1 mouse cellular context compared by ENCODE assay signal in the genomic region with DNA sequence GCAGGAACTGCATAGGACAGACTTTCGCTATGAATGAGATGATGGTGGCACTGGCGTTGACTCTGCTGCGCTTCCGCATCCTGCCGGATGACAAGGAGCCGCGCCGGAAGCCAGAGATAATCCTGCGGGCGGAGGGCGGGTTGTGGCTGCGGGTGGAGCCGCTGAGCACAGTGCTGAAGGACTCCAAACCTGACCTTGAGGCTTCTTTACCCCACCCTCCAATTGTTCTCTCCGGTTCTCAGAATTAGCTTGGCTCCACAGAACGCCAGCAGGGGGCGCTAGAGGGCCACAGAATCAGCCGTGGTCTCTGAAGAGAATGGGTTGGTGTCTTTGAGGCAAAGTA.
TF ChIP-seq lines count a peak whose summit lies in the region.

No protein-coding gene starts in this region.

TF ChIP-seq in CH12.LX, 34 proteins besides CTCF, POLR2A, EP300 and RAD21 (continued from another document):
- no peak for TF ChIP-seq ZKSCAN1 (IDR thresholded peaks at IDR 0.05; ENCODE audit: borderline replicate concordance, low read depth, low read length)
- peak; percentile 77; the same call in 1 of the 2 replicates for TF ChIP-seq IRF4 (IDR thresholded peaks at IDR 0.05; ENCODE audit: low read depth, low read length)
- no peak for TF ChIP-seq POLR2AphosphoS2 (IDR thresholded peaks at IDR 0.05; ENCODE audit: low read depth, low read length)
- TF ChIP-seq TBP (conservative IDR thresholded peaks at IDR 0.05; ENCODE audit: low read depth, low read length) = peak; percentile 57; the same call in 1 of the 2 replicates
- no peak for TF ChIP-seq MAZ (IDR thresholded peaks at IDR 0.05; ENCODE audit: low read depth, low read length)
- 0 out of 2 replicates have a peak, but pooled peaks have one; percentile 30 for TF ChIP-seq NRF1 (IDR thresholded peaks at IDR 0.05; ENCODE audit: low read depth, low read length)
- TF ChIP-seq ZMIZ1 (IDR thresholded peaks at IDR 0.05; ENCODE audit: low read depth, low read length) = no peak
- no peak; the same call in 1 of the 2 replicates for TF ChIP-seq MXI1 (IDR thresholded peaks at IDR 0.05; ENCODE audit: low read depth, low read length)
- TF ChIP-seq ZC3H11A (IDR thresholded peaks at IDR 0.05; ENCODE audit: low read depth, low read length) = no peak; the same call in 1 of the 2 replicates
- no peak for TF ChIP-seq E2F4 (IDR thresholded peaks at IDR 0.05; ENCODE audit: insufficient replicate concordance, low read depth, low read length)
- TF ChIP-seq MAX (IDR thresholded peaks at IDR 0.05; ENCODE audit: low read length) = 0 out of 2 replicates have a peak, but pooled peaks have one; percentile 22
- TF ChIP-seq UBTF (IDR thresholded peaks at IDR 0.05; ENCODE audit: low read depth, low read length) = no peak
- TF ChIP-seq CHD1 (IDR thresholded peaks at IDR 0.05; ENCODE audit: low read depth, low read length) = no peak
- no peak for TF ChIP-seq ZNF384 (IDR thresholded peaks at IDR 0.05; ENCODE audit: low read depth, low read length)
- TF ChIP-seq JUN (IDR thresholded peaks at IDR 0.05; ENCODE audit: insufficient read depth, low read depth, low read length) = no peak
- no peak for TF ChIP-seq ETS1 (conservative IDR thresholded peaks at IDR 0.05; ENCODE audit: low read depth, low read length)
- TF ChIP-seq MEF2A (IDR thresholded peaks at IDR 0.05; ENCODE audit: borderline replicate concordance, low read depth, low read length) = no peak
- no peak for TF ChIP-seq GABPA (IDR thresholded peaks at IDR 0.05; ENCODE audit: insufficient replicate concordance, low read depth, low read length)
- TF ChIP-seq BHLHE40 (IDR thresholded peaks at IDR 0.05; ENCODE audit: low read depth, low read length) = no peak
- peak; percentile 95 for TF ChIP-seq ELF1 (IDR thresholded peaks at IDR 0.05; ENCODE audit: low read depth, low read length)
- no peak for TF ChIP-seq USF1 (IDR thresholded peaks at IDR 0.05; ENCODE audit: low read depth, low read length)
- no peak for TF ChIP-seq NELFE (IDR thresholded peaks at IDR 0.05; ENCODE audit: low read depth, low read length)
- peak; percentile 81 for TF ChIP-seq SMC3 (IDR thresholded peaks at IDR 0.05; ENCODE audit: low read depth, low read length)
